ENCODE assay signal across 35 mouse cellular contexts in genomic region chr3:57788472-57788871, GRCm38 (mm10). TPM values are rescaled to one million over a fixed set of nuclear protein-coding genes. Genes with fewer than 3 reads are reported as not detected.
DNase-seq lines count a peak whose midpoint lies in the region; ATAC-seq lines count a peak whose summit lies in the region.
"Had no signal": no experiment of that assay in that cellular context is flagged by ENCODE, and none has a peak within 500 bp of the region (broad histone marks: within the 10 kb centered on the region; RNA-seq: fewer than 3 reads in every experiment).

No protein-coding gene starts in this region.

- H3K4me1 ChIP-seq in forebrain, embryonic 15.5 days: peaks cover 20% of the 10 kb centered on the region
- H3K4me1 ChIP-seq in forebrain, embryonic 11.5 days (replicated peaks; ENCODE audit: control insufficient read depth, insufficient read depth, low read length): no peaks in the 10 kb centered on the region
- H3K4me1 ChIP-seq in heart, embryonic 13.5 days: peaks cover 14% of the 10 kb centered on the region
- H3K4me1 ChIP-seq: embryonic facial prominence, embryonic 12.5 days; hindbrain, embryonic 13.5 days; limb, embryonic 10.5 days; limb, embryonic 15.5 days; liver, embryonic 13.5 days; neural tube, embryonic 12.5 days had no signal

- no peak overlapping the region for H3K9ac ChIP-seq in forebrain, embryonic 15.5 days (replicated peaks)
- H3K9ac ChIP-seq in forebrain, embryonic 11.5 days (ENCODE audit: low read length): no peak overlapping the region
- H3K9ac ChIP-seq in heart, embryonic 13.5 days: no peak overlapping the region; the same call in 1 of the 2 replicates
- H3K9ac ChIP-seq: embryonic facial prominence, embryonic 12.5 days; hindbrain, embryonic 13.5 days; limb, embryonic 15.5 days; liver, embryonic 13.5 days; midbrain, embryonic 12.5 days; neural tube, embryonic 12.5 days had no signal

- 58% methylated on average over 4 of the region's 4 CpGs for WGBS in forebrain, embryonic 15.5 days
- 88% methylated on average over 4 of the region's 4 CpGs for WGBS in forebrain, embryonic 11.5 days
- 50% methylated on average over 4 of the region's 4 CpGs for WGBS in heart, embryonic 13.5 days

- no peaks in the 10 kb centered on the region for H3K36me3 ChIP-seq in forebrain, embryonic 15.5 days
- no peaks in the 10 kb centered on the region for H3K36me3 ChIP-seq in forebrain, embryonic 11.5 days (ENCODE audit: control insufficient read depth, insufficient read depth, low read length)
- H3K36me3 ChIP-seq in heart, embryonic 13.5 days: no peaks in the 10 kb centered on the region
- H3K36me3 ChIP-seq: embryonic facial prominence, embryonic 12.5 days; hindbrain, embryonic 13.5 days; limb, embryonic 10.5 days; limb, embryonic 15.5 days; liver, embryonic 13.5 days; midbrain, embryonic 12.5 days; neural tube, embryonic 12.5 days had no signal

- H3K27ac ChIP-seq in forebrain, embryonic 15.5 days (replicated peaks): peak overlapping the region; percentile 79
- H3K27ac ChIP-seq in forebrain, embryonic 11.5 days (ENCODE audit: low read depth, low read length): no peak overlapping the region
- H3K27ac ChIP-seq in heart, embryonic 13.5 days (replicated peaks): peak overlapping the region; percentile 81
- H3K27ac ChIP-seq: embryonic facial prominence, embryonic 12.5 days; hindbrain, embryonic 13.5 days; limb, embryonic 10.5 days; limb, embryonic 15.5 days; liver, embryonic 13.5 days; midbrain, embryonic 12.5 days; neural tube, embryonic 12.5 days had no signal

- DNase-seq in cerebellum, adult 9-10 months: peak; percentile 7
- no peak for DNase-seq in cerebellum, adult 9-11 months
- DNase-seq in forebrain, embryonic 11.5 days (ENCODE audit: low spot score): no peak
- DNase-seq in heart, adult 9 months (ENCODE audit: low spot score in 2 of 2): no peak
- peak; percentile 25 for DNase-seq in brain, adult 2 months (ENCODE audit: low read depth, low spot score)
- DNase-seq in left cerebral cortex, adult 9 months (ENCODE audit: low spot score in 2 of 2): no peak
- DNase-seq: adrenal gland, adult 2 months; adrenal gland, postnatal 36 days; cerebellum, adult 11 months; cerebellum, postnatal 36 days; embryo, embryonic 11 days; gastrocnemius, postnatal 14 days; kidney, adult 9 months; kidney, postnatal 10 days; layer of hippocampus, postnatal 36 days; liver, embryonic 13.5 days; lung, adult 18-20 months; lung, postnatal 4 days; right cerebral cortex, adult 18-20 months; spleen, adult 18-20 months; thymus, postnatal 25 days had no signal

- H3K27me3 ChIP-seq in forebrain, embryonic 15.5 days: no peaks in the 10 kb centered on the region
- H3K27me3 ChIP-seq in forebrain, embryonic 11.5 days (ENCODE audit: control insufficient read depth, insufficient read depth, low read length): no peaks in the 10 kb centered on the region
- H3K27me3 ChIP-seq in heart, embryonic 13.5 days (replicated peaks): no peaks in the 10 kb centered on the region
- H3K27me3 ChIP-seq: CH12.LX; embryonic facial prominence, embryonic 12.5 days; hindbrain, embryonic 13.5 days; limb, embryonic 15.5 days; liver, embryonic 13.5 days; megakaryocyte, embryonic 14.5 days; midbrain, embryonic 12.5 days; neural tube, embryonic 12.5 days had no signal

- no peak overlapping the region for H3K4me3 ChIP-seq in forebrain, embryonic 15.5 days
- H3K4me3 ChIP-seq in forebrain, embryonic 11.5 days (ENCODE audit: low read depth, low read length): no peak overlapping the region
- H3K4me3 ChIP-seq in heart, embryonic 13.5 days: no peak overlapping the region
- H3K4me3 ChIP-seq: embryonic facial prominence, embryonic 12.5 days; hindbrain, embryonic 13.5 days; limb, embryonic 10.5 days; limb, embryonic 15.5 days; liver, embryonic 13.5 days; megakaryocyte, embryonic 14.5 days; midbrain, embryonic 12.5 days; myocyte; neural tube, embryonic 12.5 days had no signal

- no peak overlapping the region for H3K4me2 ChIP-seq in forebrain, embryonic 15.5 days (replicated peaks)
- H3K4me2 ChIP-seq in forebrain, embryonic 11.5 days (ENCODE audit: low read depth, low read length, severe bottlenecking): no peak overlapping the region
- H3K4me2 ChIP-seq in heart, embryonic 13.5 days: peak overlapping the region; percentile 30
- H3K4me2 ChIP-seq: embryonic facial prominence, embryonic 12.5 days; hindbrain, embryonic 13.5 days; limb, embryonic 15.5 days; liver, embryonic 13.5 days; midbrain, embryonic 12.5 days; neural tube, embryonic 12.5 days had no signal

- no peaks in the 10 kb centered on the region for H3K9me3 ChIP-seq in forebrain, embryonic 15.5 days
- no peaks in the 10 kb centered on the region for H3K9me3 ChIP-seq in forebrain, embryonic 11.5 days (ENCODE audit: control insufficient read depth, low read length)
- H3K9me3 ChIP-seq in heart, embryonic 13.5 days: no peaks in the 10 kb centered on the region
- H3K9me3 ChIP-seq: embryonic facial prominence, embryonic 12.5 days; hindbrain, embryonic 13.5 days; limb, embryonic 10.5 days; limb, embryonic 15.5 days; liver, embryonic 13.5 days; megakaryocyte, embryonic 14.5 days; midbrain, embryonic 12.5 days; neural tube, embryonic 12.5 days had no signal

- 0 out of 2 replicates have a peak, but pooled peaks have one; percentile 52 for ATAC-seq in forebrain, embryonic 15.5 days (replicated peaks)
- ATAC-seq in forebrain, embryonic 11.5 days (replicated peaks; ENCODE audit: low FRiP score): no peak
- no peak for ATAC-seq in heart, embryonic 13.5 days (ENCODE audit: extremely low read depth, insufficient number of reproducible peaks, low FRiP score, low TSS enrichment)
- ATAC-seq: activated CD4-positive, CD25-positive, alpha-beta regulatory T cell, adult 4 months; intestine, embryonic 16.5 days; lung, postnatal 0 days had no signal

RNA-seq across cellular contexts. Expression of gene Rnf13, which starts 52.6 kb away (rescaled TPM):
- polyA plus RNA-seq in forebrain, embryonic 15.5 days (2015; fragmentation: Nextera tagmentation; extraction: Ambion mirVana): 82.0 and 86.1 TPM in 2 replicates
- 49.2 and 52.6 TPM in 2 replicates for polyA plus RNA-seq in forebrain, embryonic 11.5 days (2014; fragmentation: Nextera tagmentation; extraction: Ambion mirVana)
- 56.2 and 63.3 TPM in 2 replicates for polyA plus RNA-seq in heart, embryonic 13.5 days (2015; fragmentation: Nextera tagmentation; extraction: Ambion mirVana)

RNA-seq across cellular contexts. Expression of gene Pfn2, which starts 59.4 kb away (rescaled TPM):
- 549 and 593 TPM in 2 replicates for polyA plus RNA-seq in forebrain, embryonic 15.5 days (2015; fragmentation: Nextera tagmentation; extraction: Ambion mirVana)
- polyA plus RNA-seq in forebrain, embryonic 11.5 days (2014; fragmentation: Nextera tagmentation; extraction: Ambion mirVana): 282 and 289 TPM in 2 replicates
- polyA plus RNA-seq in heart, embryonic 13.5 days (2015; fragmentation: Nextera tagmentation; extraction: Ambion mirVana): 48.4 and 53.3 TPM in 2 replicates

Comparison
In these comparisons a context has a peak if more than half of its experiments do, and no peak if none do; other contexts are left out.
1. DNase-seq: peak in cerebellum, adult 9-10 months (single experiment) and brain, adult 2 months (single experiment); none in cerebellum, adult 9-11 months (single experiment), forebrain, embryonic 11.5 days (single experiment), heart, adult 9 months (0 of 2) and left cerebral cortex, adult 9 months (0 of 2).